ENCODE assay signal across 18 mouse cellular contexts in genomic region chr1:170065931-170066330, GRCm38 (mm10). TPM values are rescaled to one million over a fixed set of nuclear protein-coding genes. Genes with fewer than 3 reads are reported as not detected.
DNase-seq lines count a peak whose midpoint lies in the region; ATAC-seq lines count a peak whose summit lies in the region.
"Had no signal": no experiment of that assay in that cellular context is flagged by ENCODE, and none has a peak within 500 bp of the region (broad histone marks: within the 10 kb centered on the region; RNA-seq: fewer than 3 reads in every experiment).

No protein-coding gene starts in this region.

- no peak overlapping the region for H3K4me2 ChIP-seq in heart, embryonic 13.5 days
- H3K4me2 ChIP-seq in kidney, embryonic 15.5 days, result no peak overlapping the region
- H3K4me2 ChIP-seq: forebrain, embryonic 15.5 days; hindbrain, embryonic 14.5 days; limb, embryonic 12.5 days; liver, embryonic 12.5 days had no signal

- no peaks in the 10 kb centered on the region for H3K27me3 ChIP-seq in heart, embryonic 13.5 days (replicated peaks)
- H3K27me3 ChIP-seq in kidney, embryonic 15.5 days, result no peaks in the 10 kb centered on the region
- H3K27me3 ChIP-seq: forebrain, embryonic 15.5 days; limb, embryonic 12.5 days; liver, embryonic 12.5 days had no signal

- H3K4me1 ChIP-seq in heart, embryonic 13.5 days, result peaks cover 32% of the 10 kb centered on the region
- peaks cover 29% of the 10 kb centered on the region for H3K4me1 ChIP-seq in kidney, embryonic 15.5 days
- H3K4me1 ChIP-seq: forebrain, embryonic 15.5 days had no signal

- no peak overlapping the region for H3K9ac ChIP-seq in heart, embryonic 13.5 days
- H3K9ac ChIP-seq in kidney, embryonic 15.5 days, result no peak overlapping the region
- H3K9ac ChIP-seq: forebrain, embryonic 15.5 days; hindbrain, embryonic 14.5 days; limb, embryonic 12.5 days; liver, embryonic 12.5 days had no signal

- no peaks in the 10 kb centered on the region for H3K36me3 ChIP-seq in heart, embryonic 13.5 days
- no peaks in the 10 kb centered on the region for H3K36me3 ChIP-seq in kidney, embryonic 15.5 days
- H3K36me3 ChIP-seq: forebrain, embryonic 15.5 days; liver, embryonic 12.5 days had no signal

- no peak for DNase-seq in heart, adult 9 months (ENCODE audit: low spot score in 2 of 2)
- no peak for DNase-seq in kidney, postnatal 36 days
- DNase-seq in lung, postnatal 10 days, result peak; percentile 15
- no peak for DNase-seq in lung, postnatal 14 days
- no peak for DNase-seq in frontal cortex, postnatal 14 days (ENCODE audit: low spot score in 2 of 2)
- DNase-seq: adrenal gland, postnatal 36 days; cerebellum, adult 18-20 months; cerebellum, postnatal 25 days; embryo, embryonic 11 days; right cerebral cortex, postnatal 25 days; thymus, adult 2 months had no signal

- no peaks in the 10 kb centered on the region for H3K9me3 ChIP-seq in heart, embryonic 13.5 days
- H3K9me3 ChIP-seq in kidney, embryonic 15.5 days (replicated peaks), result no peaks in the 10 kb centered on the region
- H3K9me3 ChIP-seq: forebrain, embryonic 15.5 days; limb, embryonic 12.5 days; liver, embryonic 12.5 days had no signal

- 46% methylated on average over 2 of the region's 2 CpGs for WGBS in heart, embryonic 13.5 days
- 39% methylated on average over 2 of the region's 2 CpGs for WGBS in kidney, embryonic 15.5 days

- peak overlapping the region; percentile 66 for H3K27ac ChIP-seq in heart, embryonic 13.5 days (replicated peaks)
- H3K27ac ChIP-seq in kidney, embryonic 15.5 days, result no peak overlapping the region
- H3K27ac ChIP-seq: forebrain, embryonic 15.5 days; hindbrain, embryonic 14.5 days; limb, embryonic 12.5 days; liver, embryonic 12.5 days had no signal

- no peak overlapping the region for H3K4me3 ChIP-seq in heart, embryonic 13.5 days
- H3K4me3 ChIP-seq in kidney, embryonic 15.5 days (replicated peaks), result no peak overlapping the region
- H3K4me3 ChIP-seq: forebrain, embryonic 15.5 days; limb, embryonic 12.5 days; liver, embryonic 12.5 days had no signal

- no peak for ATAC-seq in heart, embryonic 13.5 days (ENCODE audit: extremely low read depth, insufficient number of reproducible peaks, low FRiP score, low TSS enrichment)
- peak; percentile 50; the same call in 1 of the 2 replicates for ATAC-seq in kidney, embryonic 15.5 days (replicated peaks; ENCODE audit: low FRiP score)
- ATAC-seq: forebrain, embryonic 15.5 days; liver, embryonic 12.5 days; midbrain, embryonic 16.5 days had no signal

RNA-seq across cellular contexts. Expression of gene Ddr2, which starts 44.6 kb away (rescaled TPM):
- 9.1 and 11.2 TPM in 2 replicates for polyA plus RNA-seq in heart, embryonic 13.5 days (2015; fragmentation: Nextera tagmentation; extraction: Ambion mirVana)
- 33.3 and 35.0 TPM in 2 replicates for polyA plus RNA-seq in kidney, embryonic 15.5 days (2015; fragmentation: Nextera tagmentation; extraction: Ambion mirVana)
